In the genomic region with DNA sequence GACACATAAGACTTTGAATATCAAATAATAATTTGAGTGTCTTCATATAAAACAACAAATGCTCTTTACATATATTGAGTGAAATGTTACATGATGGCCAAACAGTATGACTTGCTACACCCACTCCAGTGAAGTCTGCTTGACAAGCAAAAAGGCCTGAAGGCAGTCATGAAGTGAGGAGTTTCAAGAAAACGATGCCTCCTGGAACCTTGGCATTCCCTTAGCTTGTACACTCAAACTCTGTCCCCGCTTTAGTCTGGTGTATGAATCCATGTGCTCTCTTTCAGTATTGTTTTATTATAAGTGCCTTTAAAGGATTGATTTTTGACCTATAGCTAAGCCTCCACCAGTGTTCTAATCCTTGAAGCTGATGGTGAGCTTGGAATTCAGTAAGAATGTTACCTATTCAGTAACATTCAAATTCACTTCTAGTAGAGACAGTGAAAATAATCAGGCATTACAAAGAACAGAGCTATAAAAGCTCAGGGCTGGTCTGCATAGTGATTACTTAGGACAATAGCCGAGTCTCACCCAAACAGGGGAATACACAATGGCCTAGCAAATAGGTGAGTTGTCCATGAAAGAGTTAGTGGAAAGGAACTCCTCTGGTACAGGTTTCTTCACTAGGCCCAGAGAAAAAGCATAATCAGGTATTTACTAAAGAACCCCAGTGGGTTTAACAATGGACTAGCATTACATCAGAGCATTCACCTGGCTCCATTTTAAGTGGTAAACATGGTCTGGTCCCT, we compare ENCODE assay signal across 12 mouse cellular contexts.
"Had no signal": no experiment of that assay in that cellular context is flagged by ENCODE, and none has a peak within 500 bp of the region (broad histone marks: within the 10 kb centered on the region; RNA-seq: fewer than 3 reads in every experiment).

No protein-coding gene starts in this region.

- DNase-seq: liver, postnatal 0 days; lung, adult 2 months; lung, postnatal 14 days; lung, postnatal 36 days; retina, postnatal 1 day; right cerebral cortex, adult 18-20 months; right cerebral cortex, postnatal 25 days; right cerebral cortex, postnatal 4 days; spleen, adult 18-20 months; thymus, adult 18-20 months; thymus, postnatal 14 days; thymus, postnatal 36 days had no signal
